Mouse (Mus musculus): ENCODE results near the gene Cdh1.
"Not testable (repeated sequence)": the region's sequence is repeated elsewhere in the genome, so short reads cannot be mapped to it uniquely, and the experiment has no call there.

Cdh1 gene

GRCm38 (mm10) chr8:106592458-106592857 is 10.7 kb upstream of the Cdh1 start:
- DNase-seq (ENCODE audit: low spot score) = no peak

GRCm38 (mm10) chr8:106595623-106596022 is 7.5 kb upstream of the Cdh1 start:
- not testable (repeated sequence) for DNase-seq (ENCODE audit: low spot score)

- no peak for DNase-seq (ENCODE audit: low spot score)
These were observed 6.1 kb upstream of the Cdh1 start for GRCm38 (mm10) chr8:106597067-106597466.

- DNase-seq (ENCODE audit: low spot score) = peak; percentile 69
These were observed 3.7 kb upstream of the Cdh1 start for GRCm38 (mm10) chr8:106599265-106599979.

GRCm38 (mm10) chr8:106603933-106604332 is 782 bp downstream of the Cdh1 start:
- no peak for DNase-seq (ENCODE audit: low spot score)

GRCm38 (mm10) chr8:106605657-106606056 is 2.5 kb downstream of the Cdh1 start:
- no peak for DNase-seq (ENCODE audit: low spot score)

- DNase-seq (ENCODE audit: low spot score) = no peak
These were observed 3.0 kb downstream of the Cdh1 start for GRCm38 (mm10) chr8:106606121-106606520.

GRCm38 (mm10) chr8:106606601-106607145 is 3.5 kb downstream of the Cdh1 start:
- no peak for DNase-seq (ENCODE audit: low spot score)

- DNase-seq (ENCODE audit: low spot score) = not testable (repeated sequence)
These were observed 4.6 kb downstream of the Cdh1 start for GRCm38 (mm10) chr8:106607783-106608182.

GRCm38 (mm10) chr8:106608425-106608824 is 5.3 kb downstream of the Cdh1 start:
- DNase-seq (ENCODE audit: low spot score) = no peak

GRCm38 (mm10) chr8:106609076-106609903 is 6.1 kb downstream of the Cdh1 start:
- no peak for DNase-seq (ENCODE audit: low spot score)

- DNase-seq (ENCODE audit: low spot score) = no peak
These were observed 7.9 kb downstream of the Cdh1 start for GRCm38 (mm10) chr8:106610958-106611640.

GRCm38 (mm10) chr8:106612047-106612446 is 8.9 kb downstream of the Cdh1 start:
- DNase-seq (ENCODE audit: low spot score) = no peak

- peak; percentile 74 for DNase-seq (ENCODE audit: low spot score)
These were observed 11.6 kb downstream of the Cdh1 start for GRCm38 (mm10) chr8:106614704-106615103.

- no peak for DNase-seq (ENCODE audit: low spot score)
These were observed 12.6 kb downstream of the Cdh1 start for GRCm38 (mm10) chr8:106615661-106616299.

- no peak for DNase-seq (ENCODE audit: low spot score)
These were observed 13.5 kb downstream of the Cdh1 start for GRCm38 (mm10) chr8:106616679-106617078.

- DNase-seq (ENCODE audit: low spot score) = no peak
These were observed 14.0 kb downstream of the Cdh1 start for GRCm38 (mm10) chr8:106617196-106617595.

- DNase-seq (ENCODE audit: low spot score) = no peak
These were observed 14.7 kb downstream of the Cdh1 start for GRCm38 (mm10) chr8:106617865-106618264.

- no peak for DNase-seq (ENCODE audit: low spot score)
These were observed 15.2 kb downstream of the Cdh1 start for GRCm38 (mm10) chr8:106618324-106618723.

GRCm38 (mm10) chr8:106619549-106620245 is 16.5 kb downstream of the Cdh1 start:
- DNase-seq (ENCODE audit: low spot score) = peak; percentile 88

- DNase-seq (ENCODE audit: low spot score) = no peak
These were observed 17.3 kb downstream of the Cdh1 start for GRCm38 (mm10) chr8:106620488-106620887.

Data from yolk sac, embryonic 10.5 days (tissue).